Mouse (Mus musculus) cerebral cortex, adult 2 months (tissue): Measurements from ENCODE around the gene Arhgap11a.

Source experiments
- WGBS: fragments of 180-500 bp; shearing (Covaris S2); methylation state at CpG from one replicate; pipeline ENCODE4 v1.1.7; 2018; 5-methylcytosine and 5-hydroxymethylcytosine counted together

The Arhgap11a gene

DNA sequence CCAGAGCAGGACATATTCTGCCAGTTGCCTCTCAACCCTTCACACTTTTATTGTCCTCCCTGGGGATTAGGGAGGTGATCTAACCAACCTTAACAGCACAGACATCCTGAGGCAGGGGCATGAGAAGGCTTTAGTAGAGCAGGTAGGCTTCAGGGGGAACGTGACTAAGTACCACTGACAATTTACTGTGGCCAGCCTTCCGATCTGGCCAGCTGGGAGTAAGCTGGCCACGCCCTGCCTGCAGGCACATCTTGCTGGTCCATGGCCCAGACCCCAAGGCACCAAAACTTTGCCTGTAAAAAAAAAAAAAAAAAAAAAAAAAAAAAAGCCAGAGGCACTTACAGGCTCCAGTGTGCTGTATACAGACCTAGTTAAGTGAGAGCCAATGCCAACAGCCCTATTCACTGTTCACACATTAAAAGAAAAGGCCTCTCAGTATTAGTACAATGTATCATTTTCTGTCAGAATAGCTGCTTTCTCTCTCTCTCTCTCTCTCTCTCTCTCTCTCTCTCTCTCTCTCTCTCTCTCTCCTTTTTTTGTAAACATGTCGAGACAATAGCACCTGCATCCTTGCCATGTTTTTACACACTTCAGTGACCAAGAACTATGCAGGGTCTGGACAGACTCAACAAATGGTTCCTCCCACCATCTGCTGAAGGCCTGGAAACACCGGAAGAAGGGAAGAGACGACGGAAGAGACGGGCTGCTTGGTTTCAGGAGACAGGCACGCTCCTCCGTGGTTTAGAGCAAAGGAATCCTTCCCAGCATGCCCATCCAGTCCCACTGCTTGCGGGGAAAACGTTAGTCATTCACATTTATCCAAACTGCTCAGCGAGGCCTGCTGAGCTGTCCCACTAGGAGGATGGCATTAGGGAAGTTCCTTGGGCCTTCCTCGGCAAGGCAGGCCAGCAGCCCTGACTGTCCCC lies 30.5 kb downstream of the Arhgap11a start:
- WGBS = 35% methylated on average over 14 of the region's 14 CpGs

DNA sequence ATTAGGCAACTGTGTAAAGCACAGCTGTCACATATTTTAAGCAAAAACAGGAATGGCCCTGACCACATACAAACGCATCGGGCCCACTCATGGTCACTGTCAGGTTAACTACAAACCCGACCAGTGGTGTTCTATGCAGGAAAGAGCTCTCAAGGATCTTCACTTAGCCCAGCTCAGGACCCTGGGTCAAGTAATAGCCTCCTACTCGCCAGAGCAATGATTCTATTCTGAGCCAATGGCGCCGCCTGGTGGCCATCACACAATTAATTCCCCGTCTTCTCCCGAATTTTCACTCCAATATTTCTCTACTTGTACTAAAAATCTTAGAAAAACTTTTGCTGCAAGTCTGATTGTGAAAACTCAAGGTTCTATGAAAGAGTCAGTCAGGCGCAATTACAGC lies 40.8 kb downstream of the Arhgap11a start:
- WGBS = 31% methylated on average over 9 of the region's 9 CpGs

DNA sequence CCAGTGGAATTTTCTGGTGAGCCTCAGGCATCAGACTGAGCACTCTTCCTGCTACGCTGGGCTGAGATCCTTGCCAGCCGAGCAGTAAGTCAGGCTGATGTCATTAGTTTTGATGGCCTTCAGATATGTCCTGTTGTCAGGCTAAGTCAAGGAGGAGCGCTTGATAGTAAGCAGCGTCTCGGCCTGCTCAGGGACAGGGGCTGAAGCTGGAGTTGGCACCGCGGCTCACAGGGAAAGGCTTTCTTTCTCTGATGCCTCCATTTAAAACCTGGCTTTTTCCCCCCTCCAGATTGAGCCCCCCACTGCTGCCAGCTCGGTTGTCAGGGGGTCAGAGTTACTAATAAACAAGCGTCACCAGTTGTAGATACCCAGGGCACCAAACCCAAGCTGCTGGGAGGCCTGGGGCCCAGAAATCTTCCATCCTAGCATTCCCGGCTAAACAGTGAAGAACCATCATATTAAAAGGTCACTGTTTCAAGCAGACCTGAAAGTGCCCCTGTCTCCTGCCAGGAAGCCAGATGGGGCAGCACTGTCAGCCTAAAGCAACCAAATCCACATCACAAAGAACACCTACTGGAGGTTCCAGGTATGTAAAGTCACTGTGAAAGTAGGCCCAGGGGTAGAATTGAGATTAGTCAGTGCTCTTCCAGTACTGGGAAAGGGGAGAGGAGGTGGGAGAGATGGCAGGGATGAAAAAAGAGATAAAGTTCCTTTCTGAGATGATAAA lies 41.4 kb downstream of the Arhgap11a start:
- 75% methylated on average over 10 of the region's 10 CpGs for WGBS

DNA sequence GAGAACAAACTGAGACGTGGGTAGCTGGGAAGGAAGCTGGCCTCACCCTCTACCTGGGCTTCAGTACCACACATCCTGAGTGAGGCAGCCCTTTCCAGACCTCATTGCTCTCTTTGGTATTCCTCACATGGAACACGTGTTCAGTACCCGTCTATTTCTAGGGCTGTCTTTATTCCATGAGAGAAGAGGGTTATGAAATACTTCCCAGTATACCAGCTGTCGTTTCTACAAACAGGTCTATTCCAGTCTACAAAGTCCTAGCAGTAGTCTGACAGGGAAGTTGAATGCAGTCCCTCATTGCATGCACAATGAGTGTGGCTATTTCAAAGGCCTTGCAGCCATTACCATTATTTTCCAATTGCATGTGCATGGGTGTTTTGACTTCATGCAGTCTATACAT lies 42.7 kb downstream of the Arhgap11a start:
- WGBS = 35% methylated on average over 4 of the region's 4 CpGs

DNA sequence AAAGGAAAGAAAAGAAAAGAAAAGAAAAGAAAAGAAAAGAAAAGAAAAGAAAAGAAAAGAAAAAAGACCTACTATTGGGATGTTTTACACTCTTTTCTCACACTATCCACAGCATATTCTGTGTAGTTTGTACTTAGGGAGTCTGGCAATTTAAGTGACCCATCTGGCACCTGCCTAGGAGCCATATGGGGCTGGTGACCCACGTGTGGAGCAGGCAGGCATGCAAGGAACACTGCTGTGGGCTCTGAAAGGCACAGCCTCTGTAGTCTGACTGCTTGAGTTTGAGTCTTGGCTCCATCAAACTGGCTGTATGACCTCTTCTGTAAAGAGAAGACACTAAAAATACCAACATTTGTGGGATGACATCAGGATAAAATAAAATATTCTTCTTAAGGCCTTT lies 44.7 kb downstream of the Arhgap11a start:
- 17% methylated on average over 1 of the region's 1 CpGs for WGBS

DNA sequence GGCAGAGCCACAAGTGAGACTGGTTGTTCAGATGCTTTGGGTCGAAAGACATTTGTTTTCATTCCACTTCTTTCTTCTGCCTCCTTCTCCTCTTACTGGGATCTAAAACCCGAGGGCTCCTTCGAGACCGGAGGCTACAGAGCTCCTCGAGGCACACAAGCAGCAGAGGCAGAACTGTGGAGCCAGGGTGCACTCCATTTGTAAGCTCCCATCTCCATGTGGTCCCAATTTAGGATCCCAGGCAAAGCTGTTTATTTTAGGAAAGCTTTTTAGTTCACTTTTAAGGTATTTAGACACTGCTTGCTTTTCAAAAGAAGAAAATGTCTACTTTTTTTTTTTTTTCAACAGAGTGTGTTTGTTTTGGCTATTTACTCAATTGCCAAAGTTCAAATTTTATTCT lies 47.6 kb downstream of the Arhgap11a start:
- WGBS = 61% methylated on average over 5 of the region's 5 CpGs

DNA sequence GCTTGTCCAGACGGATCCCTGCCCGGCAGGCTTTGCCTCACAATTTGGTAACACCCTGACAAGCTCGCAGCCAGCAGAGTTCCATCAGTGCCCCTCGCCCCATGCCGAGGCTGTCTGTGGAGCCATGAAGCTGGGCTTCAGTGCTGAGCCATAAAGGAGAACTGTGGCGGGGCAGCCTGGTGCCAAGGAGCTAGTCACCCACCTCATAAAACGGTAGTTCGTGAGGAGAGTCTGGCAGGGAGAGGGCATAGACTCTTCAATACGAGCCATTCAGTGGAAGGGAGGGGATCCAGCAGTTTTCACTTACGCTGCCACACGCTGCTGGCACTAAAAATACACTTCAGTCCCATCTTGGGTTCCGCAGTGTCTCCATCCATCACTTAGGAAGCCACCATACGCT lies 49.9 kb downstream of the Arhgap11a start:
- 74% methylated on average over 13 of the region's 13 CpGs for WGBS

DNA sequence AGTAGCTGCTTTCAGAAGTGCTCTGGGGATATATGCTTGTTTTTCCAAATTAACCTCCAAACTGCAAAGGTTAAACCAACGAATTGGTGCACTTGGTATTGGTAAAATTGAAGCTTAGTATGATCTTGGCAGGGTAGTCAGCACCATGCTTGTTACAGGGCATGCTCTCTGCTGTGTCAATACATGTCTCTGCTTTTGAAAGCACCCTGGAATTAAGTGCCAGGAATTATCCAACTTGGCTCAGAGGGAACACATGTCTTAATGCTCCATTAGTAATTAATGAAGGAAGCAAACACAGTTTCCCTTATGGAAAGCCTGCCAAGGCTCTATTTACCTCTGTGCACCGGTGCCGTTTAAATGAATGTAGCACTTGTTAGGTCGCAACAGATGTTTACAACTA lies 53.3 kb downstream of the Arhgap11a start:
- 49% methylated on average over 4 of the region's 4 CpGs for WGBS

DNA sequence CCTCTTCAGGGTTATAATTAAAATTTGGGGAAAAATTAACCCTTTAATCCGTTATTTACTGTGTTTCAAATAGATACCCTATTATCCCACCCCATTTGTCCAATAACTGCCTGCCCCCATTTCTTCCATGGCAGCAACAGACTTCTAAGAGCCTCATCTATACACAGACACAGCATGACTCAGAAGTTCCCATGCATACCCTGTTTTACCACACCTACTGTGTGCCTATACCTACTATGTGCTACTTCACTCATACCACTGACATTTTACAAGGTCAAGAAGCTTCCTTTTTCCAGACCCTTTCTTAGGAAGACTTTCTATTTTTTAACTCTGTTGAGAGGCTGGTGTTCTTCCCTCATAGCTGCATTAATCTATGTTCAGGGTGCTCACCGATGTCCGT lies 54.9 kb downstream of the Arhgap11a start:
- WGBS = 85% methylated on average over 3 of the region's 3 CpGs

DNA sequence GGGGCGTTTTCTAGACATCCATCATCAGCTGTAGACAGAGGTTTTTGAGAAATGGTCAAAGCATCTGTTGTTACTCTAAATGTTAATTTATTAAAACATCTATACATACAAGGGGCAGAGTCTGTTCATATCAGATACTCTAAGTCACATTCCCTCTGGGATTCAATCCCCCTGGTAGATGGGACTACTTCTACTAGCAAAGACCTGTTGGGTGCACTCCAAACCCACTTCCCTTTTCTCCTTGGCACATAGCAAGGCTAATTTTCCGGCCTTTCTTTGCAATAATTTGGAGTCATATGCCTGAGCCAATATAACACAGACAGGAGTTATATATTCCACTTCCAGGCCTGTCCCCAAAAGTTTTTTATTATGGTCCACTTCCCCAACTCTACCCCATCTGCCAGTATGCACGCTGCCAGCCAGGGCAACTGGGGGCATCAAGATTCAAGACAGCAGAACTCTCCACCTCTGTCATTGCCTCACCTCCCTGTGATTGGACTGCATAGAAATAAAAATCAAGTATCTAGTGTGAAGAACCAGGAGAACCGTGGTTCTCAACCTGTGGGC lies 59.6 kb downstream of the Arhgap11a start:
- 91% methylated on average over 4 of the region's 4 CpGs for WGBS

DNA sequence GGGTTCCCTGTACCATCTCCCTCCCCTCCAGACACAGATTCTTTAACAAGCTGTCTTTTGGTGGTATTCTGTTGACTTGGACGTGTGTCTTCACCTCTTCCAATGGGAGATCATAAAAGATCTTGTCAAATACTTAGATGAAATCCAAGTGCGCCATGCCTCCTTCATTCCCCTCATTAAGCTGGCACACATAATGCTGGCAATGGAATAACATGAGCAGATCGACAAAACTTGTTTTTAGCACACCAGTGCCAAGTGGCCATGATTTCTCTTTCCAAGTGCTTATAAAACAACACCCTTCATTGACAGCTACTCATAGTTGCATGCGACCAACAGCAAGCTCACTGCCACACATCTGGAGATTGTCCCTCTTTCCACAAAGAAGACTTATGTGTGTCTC lies 60.6 kb downstream of the Arhgap11a start:
- WGBS = 71% methylated on average over 4 of the region's 4 CpGs

DNA sequence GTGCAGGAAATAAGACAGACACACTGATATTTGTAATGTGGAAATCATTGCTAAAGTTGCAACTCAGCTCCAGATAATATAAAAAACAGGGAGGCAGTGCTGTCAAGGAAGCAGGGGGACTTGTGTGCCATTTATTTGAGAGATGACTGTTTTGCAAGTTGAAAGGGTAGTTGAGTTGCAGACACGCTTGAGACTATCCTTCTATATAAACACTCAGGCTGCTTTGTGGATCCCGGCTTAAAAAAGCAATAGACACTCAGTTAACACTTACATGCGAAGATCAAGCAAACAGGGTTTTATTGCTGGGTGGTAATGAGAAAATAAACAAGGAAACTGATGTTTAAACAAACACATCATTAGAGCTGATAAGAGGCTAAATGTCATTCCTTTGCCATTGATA lies 63.6 kb downstream of the Arhgap11a start:
- WGBS = 79% methylated on average over 3 of the region's 3 CpGs

DNA sequence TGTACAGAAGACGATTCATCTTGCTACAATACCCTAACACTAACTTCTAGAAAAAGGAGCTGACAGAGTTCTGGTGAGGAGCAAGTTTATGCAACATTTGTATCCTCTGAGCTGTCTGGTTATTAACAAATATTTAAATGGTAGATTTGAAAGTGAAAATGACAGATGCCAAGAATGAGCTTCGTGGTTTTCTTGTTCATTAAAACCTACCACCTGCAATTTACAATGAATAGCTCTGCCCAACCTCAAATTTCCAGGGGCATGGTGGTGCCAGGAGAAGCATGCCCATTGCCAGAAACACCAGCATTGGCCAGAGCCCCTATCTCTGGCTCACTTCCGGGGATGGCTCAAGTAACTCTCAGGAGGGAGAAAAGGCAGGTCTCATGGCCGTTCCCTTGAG lies 66.9 kb downstream of the Arhgap11a start:
- WGBS = 64% methylated on average over 4 of the region's 4 CpGs
